Mouse (Mus musculus) gastrocnemius, adult 18-20 months (tissue): ENCODE measurements around the gene Asns. TPM values are rescaled to one million over a fixed set of nuclear protein-coding genes. Genes with fewer than 3 reads are reported as not detected.
"Not testable (repeated sequence)": the region's sequence is repeated elsewhere in the genome, so short reads cannot be mapped to it uniquely, and the experiment has no call there.

Experiments
- DNase-seq: peaks from one replicate; pipeline ENCODE4 v3.0.0; 2021; ENCODE audit warnings: low spot score
- total RNA-seq, 2 experiments: library from RNA; stranded (reverse); gene quantifications; 2 replicates each; pipeline ENCODE4 v1.2.3; 2021

Gene Asns
- total RNA-seq, 2 experiments from 2014 or later: 1.7 to 2.6 TPM

GRCm38 (mm10) chr6:7686047-7686446, 7.0 kb downstream of the Asns start:
- no peak for DNase-seq

GRCm38 (mm10) chr6:7676194-7676901, 16.7 kb downstream of the Asns start:
- no peak for DNase-seq

GRCm38 (mm10) chr6:7672438-7673253, 20.4 kb downstream of the Asns start:
- DNase-seq: no peak

GRCm38 (mm10) chr6:7671429-7671828, 21.6 kb downstream of the Asns start:
- DNase-seq: no peak

- no peak for DNase-seq
Observed at GRCm38 (mm10) chr6:7670588-7670987, 22.5 kb downstream of the Asns start.

GRCm38 (mm10) chr6:7669721-7670120, 23.3 kb downstream of the Asns start:
- no peak for DNase-seq

- no peak for DNase-seq
Observed at GRCm38 (mm10) chr6:7668332-7668731, 24.7 kb downstream of the Asns start.

GRCm38 (mm10) chr6:7665902-7666301, 27.2 kb downstream of the Asns start:
- not testable (repeated sequence) for DNase-seq

- DNase-seq: no peak
Observed at GRCm38 (mm10) chr6:7661455-7661854, 31.6 kb downstream of the Asns start.

GRCm38 (mm10) chr6:7660377-7661080, 32.5 kb downstream of the Asns start:
- peak; percentile 9 for DNase-seq

GRCm38 (mm10) chr6:7656601-7657000, 36.5 kb downstream of the Asns start:
- DNase-seq: no peak

- DNase-seq: no peak
Observed at GRCm38 (mm10) chr6:7648458-7648857, 44.6 kb downstream of the Asns start.

Other genes starting within 250 kb of the Asns start
- gene Tac1, start 138.4 kb downstream of the Asns start, total RNA-seq: not detected
- 10 to 100 TPM; 14.1 to 14.3 TPM for gene C1galt1, start 151.6 kb upstream of the Asns start, total RNA-seq